Mouse (Mus musculus): ENCODE data around the gene Prr15l. TPM values are rescaled to one million over a fixed set of nuclear protein-coding genes. Genes with fewer than 3 reads are reported as not detected.

Gene Prr15l
- polyA plus RNA-seq (2014; fragmentation: Nextera tagmentation; extraction: Ambion mirVana) = 46.8 and 48.7 TPM in 2 replicates

- no peaks in the 10 kb centered on the region for H3K4me1 ChIP-seq (ENCODE audit: control insufficient read depth, insufficient read depth, low read length)
- peak within 1 kb of the TSS; percentile 93 for H3K27ac ChIP-seq (ENCODE audit: low read length)
- no peaks in the 10 kb centered on the region for H3K36me3 ChIP-seq (ENCODE audit: control insufficient read depth, insufficient read depth, low read length)
- no peak; the same call in 1 of the 2 replicates for ATAC-seq (ENCODE audit: insufficient number of reproducible peaks, insufficient read depth, low FRiP score, low read depth)
- H3K4me2 ChIP-seq (replicated peaks; ENCODE audit: low read depth, low read length) = no peak within 1 kb of the TSS; the same call in 1 of the 2 replicates
- H3K9me3 ChIP-seq (ENCODE audit: control insufficient read depth, low read depth, low read length) = no peaks in the 10 kb centered on the region
- H3K9ac ChIP-seq (replicated peaks; ENCODE audit: low read depth, low read length) = no peak within 1 kb of the TSS
- H3K27me3 ChIP-seq (ENCODE audit: control insufficient read depth, insufficient read depth, low read length) = no peaks in the 10 kb centered on the region
- 42% methylated on average over 2 of the region's 2 CpGs for WGBS
- H3K4me3 ChIP-seq (ENCODE audit: low read depth, low read length) = 0 out of 2 replicates have a peak within 1 kb of the TSS, but pooled peaks have one; percentile 34
Measured at GRCm38 (mm10) chr11:96928088-96928487, at the start of gene Prr15l. TSS of gene Prr15l (plus strand) at chr11:96928104.

- Histone ChIP-seq H3K9ac (replicated peaks; ENCODE audit: low read depth, low read length) (no peak overlapping the region), H3K4me1 (ENCODE audit: control insufficient read depth, insufficient read depth, low read length) (peaks cover 21% of the 10 kb centered on the region), H3K9me3 (ENCODE audit: control insufficient read depth, low read depth, low read length) (no peaks in the 10 kb centered on the region), H3K27ac (ENCODE audit: low read length) (no peak overlapping the region), H3K36me3 (ENCODE audit: control insufficient read depth, insufficient read depth, low read length) (no peaks in the 10 kb centered on the region), H3K4me3 (ENCODE audit: low read depth, low read length) (no peak overlapping the region), H3K4me2 (replicated peaks; ENCODE audit: low read depth, low read length) (no peak overlapping the region), H3K27me3 (ENCODE audit: control insufficient read depth, insufficient read depth, low read length) (no peaks in the 10 kb centered on the region)
- WGBS = 29% methylated on average over 3 of the region's 3 CpGs
- ATAC-seq (ENCODE audit: insufficient number of reproducible peaks, insufficient read depth, low FRiP score, low read depth) = no peak
Measured at GRCm38 (mm10) chr11:96878715-96879114, 49.2 kb upstream of the Prr15l start.

GRCm38 (mm10) chr11:96879359-96879758 lies 48.5 kb upstream of the Prr15l start:
- ATAC-seq (ENCODE audit: insufficient number of reproducible peaks, insufficient read depth, low FRiP score, low read depth) = no peak
- no peaks in the 10 kb centered on the region for H3K9me3 ChIP-seq (ENCODE audit: control insufficient read depth, low read depth, low read length)
- H3K36me3 ChIP-seq (ENCODE audit: control insufficient read depth, insufficient read depth, low read length) = no peaks in the 10 kb centered on the region
- no peak overlapping the region for H3K4me2 ChIP-seq (replicated peaks; ENCODE audit: low read depth, low read length)
- H3K9ac ChIP-seq (replicated peaks; ENCODE audit: low read depth, low read length) = no peak overlapping the region
- WGBS = 36% methylated on average over 7 of the region's 7 CpGs
- H3K27ac ChIP-seq (ENCODE audit: low read length) = no peak overlapping the region
- H3K27me3 ChIP-seq (ENCODE audit: control insufficient read depth, insufficient read depth, low read length) = no peaks in the 10 kb centered on the region
- peaks cover 18% of the 10 kb centered on the region for H3K4me1 ChIP-seq (ENCODE audit: control insufficient read depth, insufficient read depth, low read length)
- no peak overlapping the region for H3K4me3 ChIP-seq (ENCODE audit: low read depth, low read length)

DNA sequence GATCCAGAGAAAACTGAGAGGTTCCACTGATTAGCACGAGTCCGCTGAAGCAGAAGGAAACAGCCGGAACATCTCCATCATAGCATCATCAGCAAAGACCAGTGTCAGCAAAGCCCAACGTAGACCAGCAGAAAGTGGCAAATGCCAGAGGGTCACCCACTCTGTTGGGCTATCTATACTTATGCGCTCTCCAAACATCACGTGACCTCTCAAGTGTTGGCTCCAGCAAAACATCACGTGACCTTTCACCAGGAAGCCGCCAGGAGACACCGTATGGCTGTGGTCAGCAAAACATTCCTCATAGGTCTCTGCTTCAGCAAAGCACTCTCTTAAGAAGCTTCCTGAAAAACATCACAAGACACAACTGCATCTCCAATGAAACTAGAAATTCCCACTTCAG lies 47.6 kb upstream of the Prr15l start:
- Histone ChIP-seq H3K4me2 (replicated peaks; ENCODE audit: low read depth, low read length) (no peak overlapping the region), H3K27ac (ENCODE audit: low read length) (no peak overlapping the region), H3K36me3 (ENCODE audit: control insufficient read depth, insufficient read depth, low read length) (no peaks in the 10 kb centered on the region), H3K9me3 (ENCODE audit: control insufficient read depth, low read depth, low read length) (no peaks in the 10 kb centered on the region), H3K4me1 (ENCODE audit: control insufficient read depth, insufficient read depth, low read length) (peaks cover 13% of the 10 kb centered on the region), H3K4me3 (ENCODE audit: low read depth, low read length) (no peak overlapping the region), H3K27me3 (ENCODE audit: control insufficient read depth, insufficient read depth, low read length) (no peaks in the 10 kb centered on the region), H3K9ac (replicated peaks; ENCODE audit: low read depth, low read length) (no peak overlapping the region)
- no peak for ATAC-seq (ENCODE audit: insufficient number of reproducible peaks, insufficient read depth, low FRiP score, low read depth)
- WGBS = 75% methylated on average over 9 of the region's 9 CpGs

DNA sequence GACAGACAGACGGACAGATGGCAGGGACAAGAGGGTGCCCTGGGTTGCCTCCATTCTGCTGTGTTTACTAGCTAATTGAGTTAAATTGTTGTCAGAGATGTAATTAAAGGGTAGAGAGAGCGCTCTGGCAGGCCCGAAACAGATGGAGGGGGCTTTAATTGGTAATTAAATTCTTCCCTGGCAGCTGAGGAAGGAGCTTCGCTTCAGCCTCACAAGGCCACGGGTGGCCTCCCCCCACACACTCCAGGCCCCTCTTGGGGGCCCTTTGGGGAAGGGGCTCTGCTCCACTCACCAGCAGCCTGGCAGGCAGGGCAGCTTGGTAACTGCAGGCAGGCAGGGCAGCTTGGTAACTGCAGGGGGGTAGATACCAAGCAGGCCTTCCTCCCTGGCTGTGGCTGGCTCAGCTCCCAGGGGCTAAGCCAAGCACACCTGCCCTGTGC lies 42.0 kb upstream of the Prr15l start:
- Histone ChIP-seq H3K27ac (ENCODE audit: low read length) (peak overlapping the region; percentile 4; the same call in 1 of the 2 replicates), H3K4me1 (ENCODE audit: control insufficient read depth, insufficient read depth, low read length) (0 out of 2 replicates have a peak, but pooled peaks cover 11% of the 10 kb centered on the region), H3K4me2 (replicated peaks; ENCODE audit: low read depth, low read length) (no peak overlapping the region), H3K36me3 (ENCODE audit: control insufficient read depth, insufficient read depth, low read length) (no peaks in the 10 kb centered on the region), H3K4me3 (ENCODE audit: low read depth, low read length) (no peak overlapping the region), H3K27me3 (ENCODE audit: control insufficient read depth, insufficient read depth, low read length) (no peaks in the 10 kb centered on the region), H3K9me3 (ENCODE audit: control insufficient read depth, low read depth, low read length) (no peaks in the 10 kb centered on the region), H3K9ac (replicated peaks; ENCODE audit: low read depth, low read length) (no peak overlapping the region)
- whole genome bisulfite sequencing = 51% methylated on average over 5 of the region's 5 CpGs
- no peak for ATAC-seq (ENCODE audit: insufficient number of reproducible peaks, insufficient read depth, low FRiP score, low read depth)

- Histone ChIP-seq H3K4me3 (ENCODE audit: low read depth, low read length) (no peak overlapping the region), H3K36me3 (ENCODE audit: control insufficient read depth, insufficient read depth, low read length) (no peaks in the 10 kb centered on the region), H3K9me3 (ENCODE audit: control insufficient read depth, low read depth, low read length) (no peaks in the 10 kb centered on the region), H3K4me2 (replicated peaks; ENCODE audit: low read depth, low read length) (no peak overlapping the region), H3K27ac (ENCODE audit: low read length) (no peak overlapping the region), H3K4me1 (ENCODE audit: control insufficient read depth, insufficient read depth, low read length) (0 out of 2 replicates have a peak, but pooled peaks cover 11% of the 10 kb centered on the region), H3K27me3 (ENCODE audit: control insufficient read depth, insufficient read depth, low read length) (no peaks in the 10 kb centered on the region), H3K9ac (replicated peaks; ENCODE audit: low read depth, low read length) (no peak overlapping the region)
- WGBS = 79% methylated on average over 8 of the region's 8 CpGs
- no peak for ATAC-seq (ENCODE audit: insufficient number of reproducible peaks, insufficient read depth, low FRiP score, low read depth)
Measured at GRCm38 (mm10) chr11:96886942-96887546, 40.9 kb upstream of the Prr15l start.

GRCm38 (mm10) chr11:96891784-96892527 lies 35.9 kb upstream of the Prr15l start:
- no peak for ATAC-seq (ENCODE audit: insufficient number of reproducible peaks, insufficient read depth, low FRiP score, low read depth)
- H3K4me1 ChIP-seq (ENCODE audit: control insufficient read depth, insufficient read depth, low read length) = 0 out of 2 replicates have a peak, but pooled peaks cover 2% of the 10 kb centered on the region
- 21% methylated on average over 14 of the region's 14 CpGs for WGBS

GRCm38 (mm10) chr11:96893203-96893842 lies 34.6 kb upstream of the Prr15l start:
- Histone ChIP-seq H3K27ac (ENCODE audit: low read length) (no peak overlapping the region), H3K4me3 (ENCODE audit: low read depth, low read length) (no peak overlapping the region), H3K9me3 (ENCODE audit: control insufficient read depth, low read depth, low read length) (no peaks in the 10 kb centered on the region), H3K36me3 (ENCODE audit: control insufficient read depth, insufficient read depth, low read length) (no peaks in the 10 kb centered on the region), H3K4me2 (replicated peaks; ENCODE audit: low read depth, low read length) (no peak overlapping the region), H3K4me1 (ENCODE audit: control insufficient read depth, insufficient read depth, low read length) (no peaks in the 10 kb centered on the region), H3K9ac (replicated peaks; ENCODE audit: low read depth, low read length) (no peak overlapping the region), H3K27me3 (ENCODE audit: control insufficient read depth, insufficient read depth, low read length) (no peaks in the 10 kb centered on the region)
- 64% methylated on average over 11 of the region's 11 CpGs for WGBS
- ATAC-seq (ENCODE audit: insufficient number of reproducible peaks, insufficient read depth, low FRiP score, low read depth) = no peak

More at GRCm38 (mm10) chr11:96891784-96892527, 35.9 kb upstream of the Prr15l start:
- no peak overlapping the region for H3K9ac ChIP-seq (replicated peaks; ENCODE audit: low read depth, low read length)
- no peak overlapping the region for H3K4me3 ChIP-seq (ENCODE audit: low read depth, low read length)
- no peaks in the 10 kb centered on the region for H3K9me3 ChIP-seq (ENCODE audit: control insufficient read depth, low read depth, low read length)
- H3K36me3 ChIP-seq (ENCODE audit: control insufficient read depth, insufficient read depth, low read length) = no peaks in the 10 kb centered on the region
- H3K27ac ChIP-seq (ENCODE audit: low read length) = no peak overlapping the region
- no peaks in the 10 kb centered on the region for H3K27me3 ChIP-seq (ENCODE audit: control insufficient read depth, insufficient read depth, low read length)
- H3K4me2 ChIP-seq (replicated peaks; ENCODE audit: low read depth, low read length) = no peak overlapping the region

All from stomach, embryonic 14.5 days (tissue).